11 mouse cellular contexts compared by ENCODE assay signal in the genomic region with DNA sequence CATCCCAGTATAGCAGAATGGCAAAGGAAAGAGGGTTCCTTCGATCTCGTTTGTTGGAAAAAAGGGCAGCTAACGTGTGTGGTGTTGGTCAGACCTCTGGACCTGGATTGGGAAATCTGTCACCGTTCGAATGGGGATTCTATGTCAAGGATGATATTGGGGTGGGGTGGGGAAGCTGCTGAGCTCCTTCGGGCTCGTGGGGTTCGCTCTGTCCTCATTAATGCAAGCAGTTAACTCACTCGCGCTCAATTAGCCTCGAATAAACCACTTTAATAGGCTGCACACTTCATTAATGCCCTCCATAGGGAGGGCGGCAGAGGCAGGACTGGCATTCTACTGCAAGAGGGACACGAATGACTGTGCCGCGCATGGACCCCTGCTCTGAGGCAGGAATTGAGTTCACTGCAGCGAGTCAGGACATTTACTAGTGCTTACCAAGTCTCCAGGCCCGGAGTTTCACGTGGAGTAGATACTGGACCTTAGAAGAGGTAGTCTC. TPM values are rescaled to one million over a fixed set of nuclear protein-coding genes. Genes with fewer than 3 reads are reported as not detected.
DNase-seq lines count a peak whose midpoint lies in the region; ATAC-seq lines count a peak whose summit lies in the region.
"Had no signal": no experiment of that assay in that cellular context is flagged by ENCODE, and none has a peak within 500 bp of the region (broad histone marks: within the 10 kb centered on the region; RNA-seq: fewer than 3 reads in every experiment).

No protein-coding gene starts in this region.

- intact Hi-C loops in heart, postnatal 25 days (cut with DNase I), result loop anchor here (10.0 kb wide), 1 partner anchor 321 kb away; no protein-coding TSS in a partner anchor

- H3K27me3 ChIP-seq in heart, embryonic 12.5 days (replicated peaks), result peaks cover 84% of the 10 kb centered on the region
- H3K27me3 ChIP-seq in limb, embryonic 10.5 days (ENCODE audit: low read depth, poor library complexity, severe bottlenecking), result peaks cover 94% of the 10 kb centered on the region
- H3K27me3 ChIP-seq: CH12.LX had no signal

- DNase-seq in heart, postnatal 25 days (ENCODE audit: low spot score), result no peak
- peak; percentile 62 for DNase-seq in retina, postnatal 1 day
- DNase-seq in retina, embryonic 14.5 days (ENCODE audit: low spot score), result no peak
- peak; percentile 53 for DNase-seq in limb, embryonic 10.5 days (ENCODE audit: low spot score)
- DNase-seq in ovary, postnatal 36 days (ENCODE audit: low spot score), result no peak
- DNase-seq in right cerebral cortex, postnatal 36 days (ENCODE audit: low spot score in 2 of 2), result no peak
- DNase-seq in urinary bladder, postnatal 4 days (ENCODE audit: low spot score in 2 of 2), result no peak
- DNase-seq: kidney, postnatal 36 days; thymus, adult 2 months had no signal

- 3% methylated on average over 18 of the region's 18 CpGs for WGBS in heart, embryonic 12.5 days
- under 1% methylated on average over 18 of the region's 18 CpGs for WGBS in limb, embryonic 10.5 days

- no peak overlapping the region; the same call in 1 of the 2 replicates for H3K9ac ChIP-seq in heart, embryonic 12.5 days

- ATAC-seq in heart, embryonic 12.5 days (ENCODE audit: insufficient number of reproducible peaks, low FRiP score), result no peak

- no peak overlapping the region for H3K27ac ChIP-seq in heart, embryonic 12.5 days (ENCODE audit: poor library complexity, severe bottlenecking)
- peak overlapping the region; percentile 85 for H3K27ac ChIP-seq in limb, embryonic 10.5 days

- H3K36me3 ChIP-seq in heart, embryonic 12.5 days, result no peaks in the 10 kb centered on the region
- no peaks in the 10 kb centered on the region for H3K36me3 ChIP-seq in limb, embryonic 10.5 days

- no peaks in the 10 kb centered on the region for H3K9me3 ChIP-seq in heart, embryonic 12.5 days (replicated peaks)
- H3K9me3 ChIP-seq in limb, embryonic 10.5 days (replicated peaks), result no peaks in the 10 kb centered on the region

- H3K4me2 ChIP-seq in heart, embryonic 12.5 days, result peak overlapping the region; percentile 96; the same call in 1 of the 2 replicates

- peaks cover 34% of the 10 kb centered on the region for H3K4me1 ChIP-seq in heart, embryonic 12.5 days (replicated peaks)
- H3K4me1 ChIP-seq in limb, embryonic 10.5 days, result peaks cover 80% of the 10 kb centered on the region

- peak overlapping the region; percentile 58 for H3K4me3 ChIP-seq in heart, embryonic 12.5 days
- peak overlapping the region; percentile 63 for H3K4me3 ChIP-seq in limb, embryonic 10.5 days

RNA-seq across cellular contexts. Expression of gene Osr1, which starts 6.2 kb away (rescaled TPM):
- 9.5 and 10.7 TPM in 2 replicates for polyA plus RNA-seq in heart, embryonic 12.5 days (2016; fragmentation: Nextera tagmentation; extraction: Ambion mirVana)
- 1 to 10 TPM; 3.0 to 5.6 TPM for total RNA-seq in heart, postnatal 25 days (2021)
- 21.3 and 38.3 TPM in 2 replicates for polyA plus RNA-seq in limb, embryonic 10.5 days (2016; fragmentation: Nextera tagmentation; extraction: Ambion mirVana)
- total RNA-seq: CH12.LX had no signal

Comparison
In these comparisons a context has a peak if more than half of its experiments do, and no peak if none do; other contexts are left out.
1. DNase-seq: peak in retina, postnatal 1 day (single experiment) and limb, embryonic 10.5 days (single experiment); none in heart, postnatal 25 days (single experiment), retina, embryonic 14.5 days (single experiment), ovary, postnatal 36 days (single experiment), right cerebral cortex, postnatal 36 days (0 of 2) and urinary bladder, postnatal 4 days (0 of 2).